ENCODE assay signal across 15 mouse cellular contexts in genomic region chr2:38337091-38337640, GRCm38 (mm10). TPM values are rescaled to one million over a fixed set of nuclear protein-coding genes. Genes with fewer than 3 reads are reported as not detected.
DNase-seq lines count a peak whose midpoint lies in the region; ATAC-seq lines count a peak whose summit lies in the region.
"Had no signal": no experiment of that assay in that cellular context is flagged by ENCODE, and none has a peak within 500 bp of the region (broad histone marks: within the 10 kb centered on the region; RNA-seq: fewer than 3 reads in every experiment).

No protein-coding gene starts in this region.

- H3K4me1 ChIP-seq in kidney, embryonic 15.5 days: peaks cover 17% of the 10 kb centered on the region
- H3K4me1 ChIP-seq in embryonic facial prominence, embryonic 15.5 days: peaks cover 20% of the 10 kb centered on the region
- H3K4me1 ChIP-seq in midbrain, embryonic 13.5 days (replicated peaks): peaks cover 56% of the 10 kb centered on the region

- 3% methylated on average over 6 of the region's 6 CpGs for WGBS in kidney, embryonic 15.5 days
- WGBS in embryonic facial prominence, embryonic 15.5 days: 14% methylated on average over 6 of the region's 6 CpGs
- 3% methylated on average over 6 of the region's 6 CpGs for WGBS in midbrain, embryonic 13.5 days

- no peak for ATAC-seq in kidney, embryonic 15.5 days (replicated peaks; ENCODE audit: low FRiP score)
- no peak for ATAC-seq in embryonic facial prominence, embryonic 15.5 days (ENCODE audit: insufficient number of reproducible peaks, low FRiP score, low TSS enrichment, low read depth)
- ATAC-seq in midbrain, embryonic 13.5 days: no peak
- ATAC-seq in activated CD4-positive, CD25-positive, alpha-beta regulatory T cell, adult 4 months: no peak
- ATAC-seq: lung, postnatal 0 days had no signal

- H3K27ac ChIP-seq in kidney, embryonic 15.5 days: no peak overlapping the region
- no peak overlapping the region for H3K27ac ChIP-seq in embryonic facial prominence, embryonic 15.5 days (replicated peaks)
- no peak overlapping the region for H3K27ac ChIP-seq in midbrain, embryonic 13.5 days
- H3K27ac ChIP-seq: kidney, postnatal 0 days had no signal

- DNase-seq in heart, adult 11 months: peak; percentile 70
- DNase-seq in heart, adult 18-20 months: no peak
- DNase-seq in kidney, adult 18-20 months: no peak
- DNase-seq in cerebellum, adult 8-10 months: no peak
- DNase-seq: adrenal gland, adult 2 months; cerebellum, postnatal 25 days; gastrocnemius, postnatal 14 days had no signal

- peaks cover 94% of the 10 kb centered on the region for H3K27me3 ChIP-seq in kidney, embryonic 15.5 days
- peaks cover 83% of the 10 kb centered on the region for H3K27me3 ChIP-seq in embryonic facial prominence, embryonic 15.5 days
- H3K27me3 ChIP-seq in midbrain, embryonic 13.5 days: peaks cover 89% of the 10 kb centered on the region

- H3K36me3 ChIP-seq in kidney, embryonic 15.5 days: no peaks in the 10 kb centered on the region
- H3K36me3 ChIP-seq in embryonic facial prominence, embryonic 15.5 days: no peaks in the 10 kb centered on the region
- no peaks in the 10 kb centered on the region for H3K36me3 ChIP-seq in midbrain, embryonic 13.5 days

- H3K9me3 ChIP-seq in kidney, embryonic 15.5 days (replicated peaks): no peaks in the 10 kb centered on the region
- H3K9me3 ChIP-seq in embryonic facial prominence, embryonic 15.5 days (replicated peaks): no peaks in the 10 kb centered on the region
- H3K9me3 ChIP-seq in midbrain, embryonic 13.5 days: no peaks in the 10 kb centered on the region

- H3K4me3 ChIP-seq in kidney, embryonic 15.5 days (replicated peaks): no peak overlapping the region
- 0 out of 2 replicates have a peak overlapping the region, but pooled peaks have one; percentile 4 for H3K4me3 ChIP-seq in embryonic facial prominence, embryonic 15.5 days (replicated peaks)
- no peak overlapping the region for H3K4me3 ChIP-seq in midbrain, embryonic 13.5 days (replicated peaks)

- H3K9ac ChIP-seq in kidney, embryonic 15.5 days: no peak overlapping the region
- no peak overlapping the region for H3K9ac ChIP-seq in embryonic facial prominence, embryonic 15.5 days
- H3K9ac ChIP-seq in midbrain, embryonic 13.5 days (replicated peaks): no peak overlapping the region

- peak overlapping the region; percentile 37 for H3K4me2 ChIP-seq in kidney, embryonic 15.5 days
- H3K4me2 ChIP-seq in embryonic facial prominence, embryonic 15.5 days (replicated peaks): no peak overlapping the region
- peak overlapping the region; percentile 34; the same call in 1 of the 2 replicates for H3K4me2 ChIP-seq in midbrain, embryonic 13.5 days (replicated peaks)
- H3K4me2 ChIP-seq: liver, embryonic 11.5 days had no signal

RNA-seq across cellular contexts. Expression of gene Lhx2, which starts 1.9 kb away (rescaled TPM):
- not detected for total RNA-seq in heart, adult 18-20 months (2021)
- polyA plus RNA-seq in kidney, embryonic 15.5 days (2015; fragmentation: Nextera tagmentation; extraction: Ambion mirVana): 0.10 TPM in 1 of 2 replicates, not detected in the other
- 17.1 and 19.6 TPM in 2 replicates for polyA plus RNA-seq in embryonic facial prominence, embryonic 15.5 days (2015; fragmentation: Nextera tagmentation; extraction: Ambion mirVana)
- 89.3 and 97.3 TPM in 2 replicates for polyA plus RNA-seq in midbrain, embryonic 13.5 days (2015; fragmentation: Nextera tagmentation; extraction: Ambion mirVana)
- not detected for polyA plus RNA-seq in activated CD4-positive, CD25-positive, alpha-beta regulatory T cell, adult 4 months (2017; shearing (Covaris generic))
- total RNA-seq: adrenal gland, adult 2 months; neutrophil, adult 5-6 weeks had no signal
- polyA plus RNA-seq: adrenal gland, adult 2 months; lung, postnatal 0 days had no signal

RNA-seq across cellular contexts. Expression of gene Dennd1a, which starts 50.0 kb away (rescaled TPM):
- total RNA-seq in heart, adult 18-20 months (2021): 10 to 100 TPM; 22.9 to 27.2 TPM
- 16.2 and 16.3 TPM in 2 replicates for polyA plus RNA-seq in kidney, embryonic 15.5 days (2015; fragmentation: Nextera tagmentation; extraction: Ambion mirVana)
- polyA plus RNA-seq in embryonic facial prominence, embryonic 15.5 days (2015; fragmentation: Nextera tagmentation; extraction: Ambion mirVana): 15.8 and 16.4 TPM in 2 replicates
- polyA plus RNA-seq in midbrain, embryonic 13.5 days (2015; fragmentation: Nextera tagmentation; extraction: Ambion mirVana): 18.2 and 19.5 TPM in 2 replicates
- polyA plus RNA-seq in activated CD4-positive, CD25-positive, alpha-beta regulatory T cell, adult 4 months (2017; shearing (Covaris generic)): 10 to 100 TPM in 1 of 2 experiments, 1 to 10 TPM in 1; 8.8 to 13.4 TPM

Comparison
In these comparisons a context has a peak if more than half of its experiments do, and no peak if none do; other contexts are left out.
1. RNA of gene Lhx2, which starts 1.9 kb away (polyA plus RNA-seq): 89.3 to 97.3 TPM in midbrain, embryonic 13.5 days and 17.1 to 19.6 TPM in embryonic facial prominence, embryonic 15.5 days; 0.10 TPM in kidney, embryonic 15.5 days and not detected in activated CD4-positive, CD25-positive, alpha-beta regulatory T cell, adult 4 months; every median in the first group is over 10 times any median in the second.